Mouse (Mus musculus) liver, embryonic 12.5 days (tissue): Measurements from ENCODE around the gene Lrrc8a. TPM values are rescaled to one million over a fixed set of nuclear protein-coding genes. Genes with fewer than 3 reads are reported as not detected.

Source experiments
- ATAC-seq: fragments of 200-750 bp; cut with Nextera tagmentation; 2 replicates; pipeline ENCODE4 v1.8.0; 2017; ENCODE audit warnings: moderate number of reproducible peaks, mild to moderate bottlenecking, moderate library complexity
- H3K27ac ChIP-seq: fragments of 300-500 bp; sonication (generic); 2 replicates; pipeline ENCODE4 v1.5.1; 2016; ENCODE audit warnings: mild to moderate bottlenecking
- H3K27me3 ChIP-seq: fragments of 300-500 bp; sonication (generic); replicated peaks from 2 replicates; pipeline ENCODE4 v1.6.1; 2016; ENCODE audit warnings: mild to moderate bottlenecking, moderate library complexity
- H3K36me3 ChIP-seq: fragments of 300-500 bp; sonication (generic); 2 replicates; pipeline ENCODE4 v1.6.1; 2016; ENCODE audit warnings: mild to moderate bottlenecking, moderate library complexity
- H3K4me1 ChIP-seq: fragments of 300-500 bp; sonication (generic); 2 replicates; pipeline ENCODE4 v1.6.1; 2016
- H3K4me2 ChIP-seq: fragments of 300-500 bp; sonication (generic); 2 replicates; pipeline ENCODE4 v1.6.1; 2016; ENCODE audit warnings: mild to moderate bottlenecking, moderate library complexity
- H3K4me3 ChIP-seq: fragments of 300-500 bp; sonication (generic); 2 replicates; pipeline ENCODE4 v1.5.1; 2016; ENCODE audit warnings: mild to moderate bottlenecking, moderate library complexity
- H3K9ac ChIP-seq: fragments of 300-500 bp; sonication (generic); 2 replicates; pipeline ENCODE4 v1.6.1; 2016; ENCODE audit warnings: mild to moderate bottlenecking, moderate library complexity
- H3K9me3 ChIP-seq: fragments of 300-500 bp; sonication (generic); replicated peaks from 2 replicates; pipeline ENCODE4 v1.6.1; 2016; ENCODE audit warnings: mild to moderate bottlenecking, moderate library complexity
- WGBS: fragments of 180-500 bp; shearing (Covaris S2); methylation state at CpG from one replicate; pipeline ENCODE4 v1.1.7; 2016; ENCODE audit not compliant: insufficient replicate concordance; 5-methylcytosine and 5-hydroxymethylcytosine counted together
- polyA plus RNA-seq: library from polyadenylated mRNA; unstranded; fragments of >200 nt; fragmentation: Nextera tagmentation; extraction: Ambion mirVana; gene quantifications from 2 replicates; pipeline ENCODE4 v1.2.1, GENCODE M21; 2016

Lrrc8a gene
- polyA plus RNA-seq, 1 experiment from 2014 or later = 13.9 TPM

GRCm38 (mm10) chr2:30211408-30212168 is 25.9 kb upstream of the Lrrc8a start:
- Histone ChIP-seq H3K27me3 (no peaks in the 10 kb centered on the region; the same call in 1 of the 2 replicates), H3K9me3 (no peaks in the 10 kb centered on the region), H3K9ac (no peak overlapping the region), H3K4me1 (peaks cover 11% of the 10 kb centered on the region), H3K27ac (peak overlapping the region; percentile 62; the same call in 1 of the 2 replicates), H3K4me3 (no peak overlapping the region), H3K4me2 (no peak overlapping the region), H3K36me3 (no peaks in the 10 kb centered on the region)
- 65% methylated on average over 6 of the region's 6 CpGs for WGBS
- ATAC-seq = no peak

- H3K36me3 ChIP-seq = no peaks in the 10 kb centered on the region
- H3K27me3 ChIP-seq = no peaks in the 10 kb centered on the region; the same call in 1 of the 2 replicates
- no peaks in the 10 kb centered on the region for H3K9me3 ChIP-seq
- no peak overlapping the region for H3K4me2 ChIP-seq
- no peak overlapping the region for H3K9ac ChIP-seq
- no peak for ATAC-seq
- peak overlapping the region; percentile 62; the same call in 1 of the 2 replicates for H3K27ac ChIP-seq
- 58% methylated on average over 4 of the region's 4 CpGs for WGBS
- peaks cover 5% of the 10 kb centered on the region for H3K4me1 ChIP-seq
- H3K4me3 ChIP-seq = no peak overlapping the region
Measured at GRCm38 (mm10) chr2:30212169-30212545, 25.4 kb upstream of the Lrrc8a start.

GRCm38 (mm10) chr2:30212951-30213350 is 24.6 kb upstream of the Lrrc8a start:
- peaks cover 5% of the 10 kb centered on the region; the same call in 1 of the 2 replicates for H3K4me1 ChIP-seq
- H3K9ac ChIP-seq = no peak overlapping the region
- H3K27ac ChIP-seq = no peak overlapping the region
- no peak overlapping the region for H3K4me3 ChIP-seq
- ATAC-seq = no peak
- no peak overlapping the region for H3K4me2 ChIP-seq
- H3K27me3 ChIP-seq = no peaks in the 10 kb centered on the region; the same call in 1 of the 2 replicates
- no peaks in the 10 kb centered on the region for H3K9me3 ChIP-seq
- no peaks in the 10 kb centered on the region for H3K36me3 ChIP-seq
- WGBS = 37% methylated on average over 1 of the region's 1 CpGs

GRCm38 (mm10) chr2:30214745-30215144 is 22.8 kb upstream of the Lrrc8a start:
- H3K4me2 ChIP-seq = no peak overlapping the region
- no peaks in the 10 kb centered on the region for H3K36me3 ChIP-seq
- peaks cover 5% of the 10 kb centered on the region; the same call in 1 of the 2 replicates for H3K4me1 ChIP-seq
- no peaks in the 10 kb centered on the region for H3K9me3 ChIP-seq
- no peaks in the 10 kb centered on the region; the same call in 1 of the 2 replicates for H3K27me3 ChIP-seq
- no peak for ATAC-seq
- H3K9ac ChIP-seq = no peak overlapping the region
- no peak overlapping the region for H3K27ac ChIP-seq
- H3K4me3 ChIP-seq = no peak overlapping the region
- WGBS = 78% methylated on average over 3 of the region's 3 CpGs

GRCm38 (mm10) chr2:30215493-30215892 is 22.0 kb upstream of the Lrrc8a start:
- H3K9me3 ChIP-seq = no peaks in the 10 kb centered on the region
- H3K9ac ChIP-seq = no peak overlapping the region; the same call in 1 of the 2 replicates
- H3K36me3 ChIP-seq = no peaks in the 10 kb centered on the region
- no peak overlapping the region for H3K4me3 ChIP-seq
- no peaks in the 10 kb centered on the region; the same call in 1 of the 2 replicates for H3K27me3 ChIP-seq
- H3K27ac ChIP-seq = no peak overlapping the region
- 68% methylated on average over 6 of the region's 6 CpGs for WGBS
- ATAC-seq = no peak
- H3K4me1 ChIP-seq = peaks cover 5% of the 10 kb centered on the region; the same call in 1 of the 2 replicates
- H3K4me2 ChIP-seq = no peak overlapping the region

- Histone ChIP-seq H3K4me1 (peaks cover 5% of the 10 kb centered on the region; the same call in 1 of the 2 replicates), H3K9me3 (no peaks in the 10 kb centered on the region), H3K27me3 (no peaks in the 10 kb centered on the region; the same call in 1 of the 2 replicates), H3K4me2 (no peak overlapping the region), H3K9ac (no peak overlapping the region), H3K36me3 (no peaks in the 10 kb centered on the region), H3K27ac (no peak overlapping the region), H3K4me3 (no peak overlapping the region)
- no peak for ATAC-seq
- WGBS = 87% methylated on average over 5 of the region's 5 CpGs
Measured at GRCm38 (mm10) chr2:30216293-30216692, 21.2 kb upstream of the Lrrc8a start.

GRCm38 (mm10) chr2:30235593-30235992 is 1.9 kb upstream of the Lrrc8a start:
- peaks cover 38% of the 10 kb centered on the region for H3K4me1 ChIP-seq
- peaks cover 28% of the 10 kb centered on the region for H3K9me3 ChIP-seq
- H3K4me2 ChIP-seq = peak overlapping the region; percentile 94; the same call in 1 of the 2 replicates
- no peak for ATAC-seq
- H3K27me3 ChIP-seq = no peaks in the 10 kb centered on the region
- H3K9ac ChIP-seq = no peak overlapping the region
- 52% methylated on average over 5 of the region's 5 CpGs for WGBS
- no peak overlapping the region for H3K27ac ChIP-seq
- peaks cover 8% of the 10 kb centered on the region for H3K36me3 ChIP-seq
- H3K4me3 ChIP-seq = no peak overlapping the region

- 5% methylated on average over 18 of the region's 18 CpGs for WGBS
- peak overlapping the region; percentile 94 for H3K4me2 ChIP-seq
- no peaks in the 10 kb centered on the region for H3K27me3 ChIP-seq
- H3K4me3 ChIP-seq = peak overlapping the region; percentile 94
- H3K27ac ChIP-seq = peak overlapping the region; percentile 91
- no peak for ATAC-seq
- H3K4me1 ChIP-seq = peaks cover 47% of the 10 kb centered on the region
- H3K36me3 ChIP-seq = peaks cover 18% of the 10 kb centered on the region
- H3K9ac ChIP-seq = peak overlapping the region; percentile 97
- peaks cover 18% of the 10 kb centered on the region for H3K9me3 ChIP-seq
Measured at GRCm38 (mm10) chr2:30236426-30237198, 903 bp upstream of the Lrrc8a start.

- WGBS = under 1% methylated on average over 39 of the region's 42 CpGs
- Histone ChIP-seq H3K4me1 (peaks cover 55% of the 10 kb centered on the region), H3K36me3 (peaks cover 30% of the 10 kb centered on the region), H3K4me2 (peak overlapping the region; percentile 94), H3K27ac (peak overlapping the region; percentile 91), H3K27me3 (no peaks in the 10 kb centered on the region), H3K4me3 (peak overlapping the region; percentile 94), H3K9me3 (peaks cover 6% of the 10 kb centered on the region; the same call in 1 of the 2 replicates), H3K9ac (peak overlapping the region; percentile 97)
- peak; percentile 86 for ATAC-seq
Measured at GRCm38 (mm10) chr2:30237881-30238280, 366 bp downstream of the Lrrc8a start.

GRCm38 (mm10) chr2:30238906-30239465 is 1.5 kb downstream of the Lrrc8a start:
- Histone ChIP-seq H3K36me3 (peaks cover 41% of the 10 kb centered on the region), H3K27me3 (no peaks in the 10 kb centered on the region), H3K4me1 (peaks cover 56% of the 10 kb centered on the region), H3K4me2 (peak overlapping the region; percentile 94), H3K27ac (peak overlapping the region; percentile 91), H3K9ac (peak overlapping the region; percentile 97), H3K4me3 (peak overlapping the region; percentile 94), H3K9me3 (no peaks in the 10 kb centered on the region)
- ATAC-seq = no peak
- WGBS = 59% methylated on average over 3 of the region's 3 CpGs

GRCm38 (mm10) chr2:30239777-30240176 is 2.3 kb downstream of the Lrrc8a start:
- peak overlapping the region; percentile 91 for H3K27ac ChIP-seq
- ATAC-seq = peak; percentile 11; the same call in 1 of the 2 replicates
- H3K9ac ChIP-seq = peak overlapping the region; percentile 97
- H3K36me3 ChIP-seq = peaks cover 49% of the 10 kb centered on the region
- peak overlapping the region; percentile 94; the same call in 1 of the 2 replicates for H3K4me3 ChIP-seq
- H3K4me2 ChIP-seq = peak overlapping the region; percentile 94
- peaks cover 61% of the 10 kb centered on the region for H3K4me1 ChIP-seq
- no peaks in the 10 kb centered on the region for H3K9me3 ChIP-seq
- H3K27me3 ChIP-seq = no peaks in the 10 kb centered on the region
- WGBS = 49% methylated on average over 4 of the region's 4 CpGs
